Mouse (Mus musculus): ENCODE measurements around the gene Mms19.

GRCm38 (mm10) chr19:41916853-41917252 is 64.1 kb downstream of the Mms19 start:
- TF ChIP-seq CHD2 (IDR thresholded peaks at IDR 0.05; ENCODE audit: low read depth, low read length) (no peak), ZC3H11A (IDR thresholded peaks at IDR 0.05; ENCODE audit: borderline replicate concordance, low read depth, low read length) (no peak), HCFC1 (IDR thresholded peaks at IDR 0.05; ENCODE audit: borderline replicate concordance, insufficient read depth, low read length) (no peak), ZNF384 (IDR thresholded peaks at IDR 0.05; ENCODE audit: low read depth, low read length) (no peak), MAFK (IDR thresholded peaks at IDR 0.05; ENCODE audit: insufficient read depth, low read depth, low read length) (no peak)
